Mouse (Mus musculus) kidney, embryonic 14.5 days (tissue): ENCODE data around the gene Cdh16. TPM values are rescaled to one million over a fixed set of nuclear protein-coding genes. Genes with fewer than 3 reads are reported as not detected.

Source experiments
- ATAC-seq: fragments of 200-750 bp; cut with Nextera tagmentation; 2 replicates; pipeline ENCODE4 v1.8.0; 2017; ENCODE audit warnings: moderate number of reproducible peaks, mild to moderate bottlenecking, moderate TSS enrichment, moderate library complexity; ENCODE audit not compliant: low FRiP score, low TSS enrichment
- H3K27ac ChIP-seq: fragments of 300-500 bp; sonication (generic); 2 replicates; pipeline ENCODE4 v1.5.1; 2014; ENCODE audit warnings: low read depth, mild to moderate bottlenecking, low read length, moderate library complexity, mixed read lengths
- H3K27me3 ChIP-seq: fragments of 300-500 bp; sonication (generic); 2 replicates; pipeline ENCODE4 v1.6.1; 2014; ENCODE audit warnings: mild to moderate bottlenecking, low read length; ENCODE audit not compliant: control insufficient read depth, insufficient read depth
- H3K36me3 ChIP-seq: fragments of 300-500 bp; sonication (generic); 2 replicates; pipeline ENCODE4 v1.6.1; 2014; ENCODE audit warnings: low read length, mixed read lengths; ENCODE audit not compliant: control insufficient read depth, insufficient read depth
- H3K4me1 ChIP-seq: fragments of 300-500 bp; sonication (generic); 2 replicates; pipeline ENCODE4 v1.6.1; 2014; ENCODE audit warnings: low read length, mixed read lengths; ENCODE audit not compliant: control insufficient read depth, insufficient read depth
- H3K4me2 ChIP-seq: fragments of 300-500 bp; sonication (generic); replicated peaks from 2 replicates; pipeline ENCODE4 v1.6.1; 2014; ENCODE audit warnings: low read depth, mild to moderate bottlenecking, low read length
- H3K4me3 ChIP-seq: fragments of 300-500 bp; sonication (generic); 2 replicates; pipeline ENCODE4 v1.5.1; 2014; ENCODE audit warnings: mild to moderate bottlenecking, low read length
- H3K9ac ChIP-seq: fragments of 300-500 bp; sonication (generic); 2 replicates; pipeline ENCODE4 v1.6.1; 2014; ENCODE audit warnings: low read depth, mild to moderate bottlenecking, low read length, moderate library complexity
- H3K9me3 ChIP-seq: fragments of 300-500 bp; sonication (generic); 2 replicates; pipeline ENCODE4 v1.6.1; 2016; ENCODE audit warnings: low read length; ENCODE audit not compliant: control insufficient read depth
- WGBS: fragments of 180-500 bp; shearing (Covaris S2); extraction: QIAGEN DNeasy Blood & Tissue Kit; methylation state at CpG from one replicate; pipeline ENCODE4 v1.1.7; 2014; 5-methylcytosine and 5-hydroxymethylcytosine counted together
- polyA plus RNA-seq: library from polyadenylated mRNA; unstranded; fragments of >200 nt; fragmentation: Nextera tagmentation; extraction: Ambion mirVana; gene quantifications from 2 replicates; pipeline ENCODE4 v1.2.1, GENCODE M21; 2014

Cdh16 gene
- polyA plus RNA-seq, 1 experiment from 2014 or later: 200 TPM

- no peak for ATAC-seq
- H3K9me3 ChIP-seq: no peaks in the 10 kb centered on the region
These were observed 11.0 kb upstream of the Cdh16 start for GRCm38 (mm10) chr8:104635004-104635710.

GRCm38 (mm10) chr8:104633156-104633744, 9.1 kb upstream of the Cdh16 start:
- ATAC-seq: no peak
- no peak overlapping the region for H3K4me2 ChIP-seq
- H3K27ac ChIP-seq: no peak overlapping the region
- H3K27me3 ChIP-seq: peaks cover 5% of the 10 kb centered on the region
- H3K4me3 ChIP-seq: no peak overlapping the region
- H3K9ac ChIP-seq: no peak overlapping the region
- peaks cover 17% of the 10 kb centered on the region for H3K4me1 ChIP-seq
- WGBS: 47% methylated on average over 9 of the region's 9 CpGs
- H3K36me3 ChIP-seq: no peaks in the 10 kb centered on the region; the same call in 1 of the 2 replicates
- no peaks in the 10 kb centered on the region for H3K9me3 ChIP-seq

More at GRCm38 (mm10) chr8:104635004-104635710, 11.0 kb upstream of the Cdh16 start:
- H3K4me2 ChIP-seq: no peak overlapping the region
- 88% methylated on average over 3 of the region's 3 CpGs for WGBS
- H3K4me1 ChIP-seq: peaks cover 18% of the 10 kb centered on the region
- H3K36me3 ChIP-seq: peaks cover 11% of the 10 kb centered on the region; the same call in 1 of the 2 replicates
- H3K4me3 ChIP-seq: no peak overlapping the region
- no peaks in the 10 kb centered on the region; the same call in 1 of the 2 replicates for H3K27me3 ChIP-seq
- no peak overlapping the region for H3K9ac ChIP-seq
- no peak overlapping the region for H3K27ac ChIP-seq

- H3K4me2 ChIP-seq: no peak overlapping the region
- H3K9ac ChIP-seq: no peak overlapping the region
- 69% methylated on average over 6 of the region's 6 CpGs for WGBS
These were observed 8.3 kb upstream of the Cdh16 start for GRCm38 (mm10) chr8:104632486-104632885.

GRCm38 (mm10) chr8:104631975-104632374, 7.8 kb upstream of the Cdh16 start:
- H3K9me3 ChIP-seq: no peaks in the 10 kb centered on the region
- ATAC-seq: no peak

More at GRCm38 (mm10) chr8:104632486-104632885, 8.3 kb upstream of the Cdh16 start:
- ATAC-seq: no peak
- Histone ChIP-seq H3K27me3 (peaks cover 5% of the 10 kb centered on the region), H3K4me1 (peaks cover 17% of the 10 kb centered on the region), H3K9me3 (no peaks in the 10 kb centered on the region), H3K27ac (no peak overlapping the region), H3K4me3 (no peak overlapping the region), H3K36me3 (no peaks in the 10 kb centered on the region; the same call in 1 of the 2 replicates)

GRCm38 (mm10) chr8:104630981-104631663, 6.9 kb upstream of the Cdh16 start, which contains the start of gene Rrad:
TSS of gene Rrad (minus strand) at chr8:104631327.
- WGBS: 0% methylated on average over 21 of the region's 28 CpGs
- no peak within 1 kb of the TSS for H3K27ac ChIP-seq

More at GRCm38 (mm10) chr8:104631975-104632374, 7.8 kb upstream of the Cdh16 start:
- Histone ChIP-seq H3K4me2 (0 out of 2 replicates have a peak overlapping the region, but pooled peaks have one; percentile 61), H3K27me3 (peaks cover 5% of the 10 kb centered on the region), H3K36me3 (no peaks in the 10 kb centered on the region; the same call in 1 of the 2 replicates), H3K4me1 (peaks cover 17% of the 10 kb centered on the region), H3K9ac (no peak overlapping the region; the same call in 1 of the 2 replicates), H3K27ac (no peak overlapping the region), H3K4me3 (no peak overlapping the region)
- 25% methylated on average over 5 of the region's 5 CpGs for WGBS

GRCm38 (mm10) chr8:104630574-104630973, 6.4 kb upstream of the Cdh16 start:
- H3K4me1 ChIP-seq: peaks cover 19% of the 10 kb centered on the region
- WGBS: 1% methylated on average over 33 of the region's 36 CpGs

More at GRCm38 (mm10) chr8:104630981-104631663, 6.9 kb upstream of the Cdh16 start, which contains the start of gene Rrad:
- H3K4me1 ChIP-seq: peaks cover 17% of the 10 kb centered on the region
- H3K4me2 ChIP-seq: peak within 1 kb of the TSS; percentile 61
- H3K27me3 ChIP-seq: peaks cover 5% of the 10 kb centered on the region
- H3K9ac ChIP-seq: peak within 1 kb of the TSS; percentile 35; the same call in 1 of the 2 replicates
- no peaks in the 10 kb centered on the region for H3K9me3 ChIP-seq
- ATAC-seq: peak; percentile 74
- H3K4me3 ChIP-seq: peak within 1 kb of the TSS; percentile 41
- H3K36me3 ChIP-seq: no peaks in the 10 kb centered on the region; the same call in 1 of the 2 replicates

GRCm38 (mm10) chr8:104630111-104630479, 5.9 kb upstream of the Cdh16 start:
- peak overlapping the region; percentile 61 for H3K4me2 ChIP-seq
- no peak for ATAC-seq
- H3K27ac ChIP-seq: no peak overlapping the region
- no peaks in the 10 kb centered on the region for H3K9me3 ChIP-seq
- H3K4me3 ChIP-seq: peak overlapping the region; percentile 41
- no peaks in the 10 kb centered on the region for H3K36me3 ChIP-seq
- H3K4me1 ChIP-seq: peaks cover 19% of the 10 kb centered on the region
- no peak overlapping the region for H3K9ac ChIP-seq
- 37% methylated on average over 8 of the region's 8 CpGs for WGBS
- peaks cover 5% of the 10 kb centered on the region for H3K27me3 ChIP-seq

More at GRCm38 (mm10) chr8:104630574-104630973, 6.4 kb upstream of the Cdh16 start:
- Histone ChIP-seq H3K36me3 (no peaks in the 10 kb centered on the region; the same call in 1 of the 2 replicates), H3K4me3 (peak overlapping the region; percentile 41), H3K27me3 (peaks cover 5% of the 10 kb centered on the region), H3K9ac (peak overlapping the region; percentile 35; the same call in 1 of the 2 replicates), H3K9me3 (no peaks in the 10 kb centered on the region), H3K27ac (no peak overlapping the region), H3K4me2 (peak overlapping the region; percentile 61)
- peak; percentile 28; the same call in 1 of the 2 replicates for ATAC-seq

- Histone ChIP-seq H3K4me2 (peak overlapping the region; percentile 2; the same call in 1 of the 2 replicates), H3K4me3 (no peak overlapping the region), H3K9me3 (no peaks in the 10 kb centered on the region), H3K9ac (no peak overlapping the region), H3K4me1 (peaks cover 19% of the 10 kb centered on the region), H3K27ac (no peak overlapping the region), H3K27me3 (peaks cover 5% of the 10 kb centered on the region), H3K36me3 (no peaks in the 10 kb centered on the region)
- 76% methylated on average over 22 of the region's 22 CpGs for WGBS
- no peak for ATAC-seq
These were observed 5.3 kb upstream of the Cdh16 start for GRCm38 (mm10) chr8:104629306-104630110.
